Mouse (Mus musculus): ENCODE measurements at regions not wholly inside any gene's neighbourhood (a gene's known extent, or its start where the extent isn't known, plus 50 kb on each side); places are given as distances from the start of the nearest gene placed in this dataset.

DNA sequence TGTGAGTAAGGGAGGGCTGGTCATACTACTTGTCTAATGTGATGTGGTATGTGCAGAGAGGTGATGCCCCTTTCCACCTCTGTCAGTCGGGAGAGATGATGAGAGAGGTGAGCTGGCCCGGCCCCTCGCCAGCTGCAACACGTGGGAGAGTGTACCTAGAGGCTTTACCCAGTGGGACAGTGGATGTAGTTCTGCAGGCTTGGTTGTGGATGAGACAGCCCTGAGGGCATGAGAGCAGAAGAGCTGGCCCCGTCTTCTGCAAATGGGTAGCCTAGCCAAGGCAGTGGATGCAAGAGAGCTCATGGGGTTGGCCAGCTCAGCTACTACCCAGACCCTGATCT is 88.1 kb upstream of the Gnai1 start:
- Histone ChIP-seq H3K9ac (ENCODE audit: low read depth, low read length) (no peak overlapping the region), H3K79me2 (ENCODE audit: control insufficient read depth, insufficient read depth, low read length) (no peaks in the 10 kb centered on the region), H3K36me3 (ENCODE audit: control insufficient read depth, insufficient read depth, low read length) (no peaks in the 10 kb centered on the region), H3K4me1 (ENCODE audit: control insufficient read depth, insufficient read depth, low read length) (no peaks in the 10 kb centered on the region), H3K27ac (replicated peaks; ENCODE audit: insufficient read depth, low read depth, low read length) (no peak overlapping the region), H3K27me3 (ENCODE audit: control insufficient read depth, insufficient read depth, low read length) (no peaks in the 10 kb centered on the region), H3K4me3 (ENCODE audit: insufficient read depth, low read depth, low read length) (no peak overlapping the region)
- TF ChIP-seq POLR2A (IDR thresholded peaks at IDR 0.05; ENCODE audit: extremely low read depth, insufficient read depth, low read length), result no peak
- no peak for TF ChIP-seq CTCF (IDR thresholded peaks at IDR 0.05; ENCODE audit: low read depth, low read length)
- no peak for DNase-seq (ENCODE audit: extremely low read depth, low read depth, low spot score)
- 88% methylated on average over 5 of the region's 5 CpGs for WGBS

DNA sequence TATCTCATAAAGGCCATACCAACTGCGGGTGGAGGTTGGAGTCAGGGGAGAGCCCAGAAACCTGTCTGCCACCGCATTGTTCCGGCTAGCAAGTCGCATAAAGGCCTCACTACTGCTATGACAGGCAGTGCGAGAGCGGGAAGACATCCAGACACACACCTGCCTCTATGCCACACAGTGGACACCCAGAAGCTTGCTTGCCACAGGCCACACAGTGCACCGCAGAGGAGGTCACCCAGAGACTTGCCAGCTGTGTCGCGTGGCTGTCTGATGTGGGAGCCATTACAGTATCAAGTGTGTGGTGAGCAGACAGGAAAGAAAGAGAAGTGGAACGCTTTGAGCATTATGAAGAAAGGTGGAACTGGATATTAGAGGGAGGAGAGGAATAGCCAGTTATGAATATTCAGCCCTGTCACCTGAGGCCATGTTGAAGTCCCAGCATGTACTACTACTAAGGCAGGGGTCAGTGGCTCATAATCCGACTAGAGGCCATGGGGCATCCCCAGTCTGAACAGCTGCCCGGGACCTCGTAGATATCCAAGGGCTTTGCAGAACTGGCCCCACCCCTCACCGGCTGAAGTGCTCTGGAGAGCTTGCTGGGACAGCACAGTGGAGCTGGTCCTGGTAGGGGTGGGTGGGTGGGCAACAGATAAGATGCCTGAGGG is 87.6 kb upstream of the Gnai1 start:
- Histone ChIP-seq H3K27ac (replicated peaks; ENCODE audit: insufficient read depth, low read depth, low read length) (no peak overlapping the region), H3K79me2 (ENCODE audit: control insufficient read depth, insufficient read depth, low read length) (no peaks in the 10 kb centered on the region), H3K27me3 (ENCODE audit: control insufficient read depth, insufficient read depth, low read length) (no peaks in the 10 kb centered on the region), H3K4me1 (ENCODE audit: control insufficient read depth, insufficient read depth, low read length) (no peaks in the 10 kb centered on the region), H3K36me3 (ENCODE audit: control insufficient read depth, insufficient read depth, low read length) (no peaks in the 10 kb centered on the region), H3K4me3 (ENCODE audit: insufficient read depth, low read depth, low read length) (no peak overlapping the region), H3K9ac (ENCODE audit: low read depth, low read length) (no peak overlapping the region)
- no peak for DNase-seq (ENCODE audit: extremely low read depth, low read depth, low spot score)
- no peak for TF ChIP-seq CTCF (IDR thresholded peaks at IDR 0.05; ENCODE audit: low read depth, low read length)
- no peak for TF ChIP-seq POLR2A (IDR thresholded peaks at IDR 0.05; ENCODE audit: extremely low read depth, insufficient read depth, low read length)
- WGBS, result 91% methylated on average over 14 of the region's 14 CpGs

DNA sequence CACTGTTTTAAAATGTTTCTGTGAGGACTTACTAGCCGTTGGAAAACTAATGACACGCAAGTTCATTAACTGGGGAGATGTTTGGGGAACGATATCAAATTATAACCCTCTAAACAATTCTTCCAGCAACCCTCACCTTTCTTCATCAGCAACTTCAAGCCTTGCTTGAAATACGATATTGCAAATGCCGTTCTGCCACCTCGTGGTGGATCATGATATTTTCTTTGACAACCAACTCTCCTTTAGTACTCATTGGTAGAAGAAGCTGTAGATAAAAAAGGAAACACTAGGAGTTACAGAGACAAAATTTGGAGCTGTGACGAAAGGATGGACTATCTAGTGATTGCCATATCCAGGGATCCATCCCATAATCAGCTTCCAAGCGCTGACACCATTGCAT is 85.8 kb upstream of the Gnai1 start:
- H3K27ac ChIP-seq (replicated peaks; ENCODE audit: insufficient read depth, low read depth, low read length), result no peak overlapping the region
- 20% methylated on average over 8 of the region's 8 CpGs for WGBS
- H3K79me2 ChIP-seq (ENCODE audit: control insufficient read depth, insufficient read depth, low read length), result no peaks in the 10 kb centered on the region
- TF ChIP-seq POLR2A (IDR thresholded peaks at IDR 0.05; ENCODE audit: extremely low read depth, insufficient read depth, low read length), result no peak
- no peak overlapping the region for H3K9ac ChIP-seq (ENCODE audit: low read depth, low read length)
- H3K4me3 ChIP-seq (ENCODE audit: insufficient read depth, low read depth, low read length), result no peak overlapping the region
- no peaks in the 10 kb centered on the region for H3K27me3 ChIP-seq (ENCODE audit: control insufficient read depth, insufficient read depth, low read length)
- peak; percentile 59 for DNase-seq (ENCODE audit: extremely low read depth, low read depth, low spot score)
- no peaks in the 10 kb centered on the region for H3K4me1 ChIP-seq (ENCODE audit: control insufficient read depth, insufficient read depth, low read length)
- H3K36me3 ChIP-seq (ENCODE audit: control insufficient read depth, insufficient read depth, low read length), result no peaks in the 10 kb centered on the region

DNA sequence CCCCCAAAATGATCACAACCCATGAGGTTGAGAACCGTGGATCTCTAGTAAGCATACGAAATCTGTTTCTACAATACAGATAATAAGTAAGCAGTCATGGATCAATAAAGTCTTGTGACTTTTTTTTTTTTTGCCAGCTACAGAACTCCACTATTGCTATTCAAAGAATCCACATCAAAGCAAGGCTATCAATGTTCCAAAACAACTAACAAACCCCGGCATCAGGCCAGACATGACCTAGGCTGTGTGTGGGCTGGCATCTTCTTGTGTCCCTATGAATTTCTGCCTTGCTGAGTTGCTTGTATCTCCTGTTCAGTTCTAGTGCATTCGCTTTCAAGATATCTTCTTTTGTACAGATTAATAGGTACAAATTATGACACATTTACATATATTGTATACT is 79.8 kb upstream of the Gnai1 start:
- 67% methylated on average over 4 of the region's 4 CpGs for WGBS
- H3K36me3 ChIP-seq (ENCODE audit: control insufficient read depth, insufficient read depth, low read length), result no peaks in the 10 kb centered on the region
- TF ChIP-seq POLR2A (IDR thresholded peaks at IDR 0.05; ENCODE audit: extremely low read depth, insufficient read depth, low read length) (no peak), CTCF (IDR thresholded peaks at IDR 0.05; ENCODE audit: low read depth, low read length) (no peak)

DNA sequence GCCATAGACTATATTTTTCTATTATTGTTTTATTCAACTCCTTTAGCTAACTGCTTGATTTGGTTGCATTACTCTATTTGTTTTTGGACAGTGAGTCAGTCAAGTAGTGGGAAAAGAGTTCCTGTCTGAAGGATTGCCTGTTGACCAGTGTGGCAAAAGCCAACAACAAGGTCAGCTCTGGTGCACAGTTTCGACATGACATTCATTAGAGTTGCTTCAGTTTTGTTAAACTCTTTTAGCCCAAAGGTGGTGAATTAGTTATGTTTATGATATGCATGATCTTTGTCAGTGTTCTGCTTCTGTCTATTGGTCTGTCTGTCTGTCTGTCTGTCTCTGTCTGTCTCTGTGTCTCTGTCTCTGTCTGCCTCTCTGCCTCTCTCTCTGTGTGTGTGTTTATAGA is 79.1 kb upstream of the Gnai1 start:
- DNase-seq (ENCODE audit: extremely low read depth, low read depth, low spot score), result peak; percentile 54

More for the DNA sequence above, 79.8 kb upstream of the Gnai1 start:
- Histone ChIP-seq H3K27ac (replicated peaks; ENCODE audit: insufficient read depth, low read depth, low read length) (no peak overlapping the region), H3K9ac (ENCODE audit: low read depth, low read length) (no peak overlapping the region), H3K4me3 (ENCODE audit: insufficient read depth, low read depth, low read length) (no peak overlapping the region), H3K79me2 (ENCODE audit: control insufficient read depth, insufficient read depth, low read length) (no peaks in the 10 kb centered on the region), H3K27me3 (ENCODE audit: control insufficient read depth, insufficient read depth, low read length) (no peaks in the 10 kb centered on the region), H3K4me1 (ENCODE audit: control insufficient read depth, insufficient read depth, low read length) (no peaks in the 10 kb centered on the region)
- peak; percentile 51 for DNase-seq (ENCODE audit: extremely low read depth, low read depth, low spot score)

DNA sequence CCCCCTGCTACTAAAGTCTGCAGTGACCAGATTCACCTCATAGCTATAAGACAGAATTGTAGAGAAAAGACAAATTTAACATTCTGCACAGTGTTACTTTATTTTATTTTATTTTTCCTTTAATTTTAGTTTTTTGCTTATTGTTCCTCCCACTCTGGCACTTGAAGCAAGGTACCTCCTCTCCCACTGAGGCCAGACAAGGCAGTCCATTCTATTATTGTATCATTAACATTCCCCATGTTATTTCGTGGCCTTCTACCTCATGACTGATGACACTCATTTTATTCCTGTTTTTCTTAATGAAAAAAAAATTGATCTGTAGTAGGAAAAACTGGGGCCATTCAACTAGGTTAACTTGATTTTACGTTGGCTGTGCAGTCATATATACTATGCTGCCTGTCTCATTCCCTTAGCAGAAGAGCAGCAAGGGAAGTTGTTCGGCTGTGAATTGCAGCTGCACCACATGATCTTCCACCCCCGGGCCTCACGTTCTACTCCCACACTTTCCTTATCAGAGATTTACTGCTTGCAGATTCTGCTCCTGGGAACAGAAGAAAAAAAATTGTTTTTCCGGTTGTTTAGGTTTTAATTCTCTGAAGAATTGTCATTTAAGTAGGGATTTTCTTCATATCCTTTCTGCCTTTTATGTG is 76.1 kb upstream of the Gnai1 start:
- H3K36me3 ChIP-seq (ENCODE audit: control insufficient read depth, insufficient read depth, low read length), result no peaks in the 10 kb centered on the region
- no peak for TF ChIP-seq POLR2A (IDR thresholded peaks at IDR 0.05; ENCODE audit: extremely low read depth, insufficient read depth, low read length)
- TF ChIP-seq CTCF (IDR thresholded peaks at IDR 0.05; ENCODE audit: low read depth, low read length), result no peak
- H3K4me1 ChIP-seq (ENCODE audit: control insufficient read depth, insufficient read depth, low read length), result no peaks in the 10 kb centered on the region
- no peak for DNase-seq (ENCODE audit: extremely low read depth, low read depth, low spot score)
- H3K79me2 ChIP-seq (ENCODE audit: control insufficient read depth, insufficient read depth, low read length), result no peaks in the 10 kb centered on the region
- 57% methylated on average over 6 of the region's 6 CpGs for WGBS
- no peak overlapping the region for H3K27ac ChIP-seq (replicated peaks; ENCODE audit: insufficient read depth, low read depth, low read length)
- H3K9ac ChIP-seq (ENCODE audit: low read depth, low read length), result no peak overlapping the region
- H3K4me3 ChIP-seq (ENCODE audit: insufficient read depth, low read depth, low read length), result no peak overlapping the region
- no peaks in the 10 kb centered on the region for H3K27me3 ChIP-seq (ENCODE audit: control insufficient read depth, insufficient read depth, low read length)

More for the DNA sequence above, 79.1 kb upstream of the Gnai1 start:
- no peaks in the 10 kb centered on the region for H3K79me2 ChIP-seq (ENCODE audit: control insufficient read depth, insufficient read depth, low read length)
- no peak overlapping the region for H3K9ac ChIP-seq (ENCODE audit: low read depth, low read length)
- no peak overlapping the region for H3K4me3 ChIP-seq (ENCODE audit: insufficient read depth, low read depth, low read length)
- WGBS, result 18% methylated on average over 1 of the region's 1 CpGs
- H3K27ac ChIP-seq (replicated peaks; ENCODE audit: insufficient read depth, low read depth, low read length), result no peak overlapping the region
- H3K36me3 ChIP-seq (ENCODE audit: control insufficient read depth, insufficient read depth, low read length), result no peaks in the 10 kb centered on the region
- H3K27me3 ChIP-seq (ENCODE audit: control insufficient read depth, insufficient read depth, low read length), result no peaks in the 10 kb centered on the region
- H3K4me1 ChIP-seq (ENCODE audit: control insufficient read depth, insufficient read depth, low read length), result no peaks in the 10 kb centered on the region
- no peak for TF ChIP-seq POLR2A (IDR thresholded peaks at IDR 0.05; ENCODE audit: extremely low read depth, insufficient read depth, low read length)
- no peak for TF ChIP-seq CTCF (IDR thresholded peaks at IDR 0.05; ENCODE audit: low read depth, low read length)
